Mouse (Mus musculus): ENCODE data around the gene Itgax. TPM values are rescaled to one million over a fixed set of nuclear protein-coding genes. Genes with fewer than 3 reads are reported as not detected.
"Not testable (repeated sequence)": the region's sequence is repeated elsewhere in the genome, so short reads cannot be mapped to it uniquely, and the experiment has no call there.

Gene Itgax
- polyA plus RNA-seq, 1 experiment from 2014 or later = 0.07 TPM

DNA sequence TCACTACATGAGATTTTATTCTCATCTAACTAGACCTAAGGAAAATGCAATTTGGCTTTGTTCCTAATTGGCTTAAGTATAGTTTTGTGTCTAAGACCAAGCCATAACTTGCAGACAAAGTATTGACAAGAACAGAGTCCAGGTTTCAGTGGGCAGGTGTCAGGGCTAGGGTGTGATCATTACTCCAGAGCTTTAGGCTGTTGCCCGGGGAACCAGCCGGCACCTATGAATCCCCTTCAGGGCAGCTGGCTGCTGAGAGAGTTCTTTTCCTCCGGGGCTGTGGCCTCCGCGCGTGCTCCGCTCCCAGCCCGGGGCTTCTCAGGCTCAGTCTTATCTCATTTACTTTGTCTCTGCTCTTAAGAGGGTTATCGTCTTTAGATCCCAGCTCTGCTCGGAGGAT lies 25.6 kb downstream of the Itgax start:
- H3K4me1 ChIP-seq (replicated peaks; ENCODE audit: insufficient read depth, low read length) = no peaks in the 10 kb centered on the region
- WGBS = 79% methylated on average over 10 of the region's 10 CpGs
- ATAC-seq (replicated peaks; ENCODE audit: low FRiP score, low read depth) = no peak
- no peak overlapping the region for H3K27ac ChIP-seq
- H3K36me3 ChIP-seq (ENCODE audit: insufficient read depth, low read length) = no peaks in the 10 kb centered on the region
- no peak overlapping the region for H3K4me3 ChIP-seq (replicated peaks; ENCODE audit: low read depth, low read length)
- no peak overlapping the region for H3K9ac ChIP-seq (ENCODE audit: low read depth, low read length)
- DNase-seq (ENCODE audit: low spot score) = no peak
- TF ChIP-seq CTCF (IDR thresholded peaks at IDR 0.05; ENCODE audit: low read depth) = no peak
- H3K27me3 ChIP-seq (ENCODE audit: insufficient read depth, low read length) = no peaks in the 10 kb centered on the region
- H3K4me2 ChIP-seq (ENCODE audit: low read length) = no peak overlapping the region
- no peaks in the 10 kb centered on the region for H3K9me3 ChIP-seq (replicated peaks; ENCODE audit: low read length)

DNA sequence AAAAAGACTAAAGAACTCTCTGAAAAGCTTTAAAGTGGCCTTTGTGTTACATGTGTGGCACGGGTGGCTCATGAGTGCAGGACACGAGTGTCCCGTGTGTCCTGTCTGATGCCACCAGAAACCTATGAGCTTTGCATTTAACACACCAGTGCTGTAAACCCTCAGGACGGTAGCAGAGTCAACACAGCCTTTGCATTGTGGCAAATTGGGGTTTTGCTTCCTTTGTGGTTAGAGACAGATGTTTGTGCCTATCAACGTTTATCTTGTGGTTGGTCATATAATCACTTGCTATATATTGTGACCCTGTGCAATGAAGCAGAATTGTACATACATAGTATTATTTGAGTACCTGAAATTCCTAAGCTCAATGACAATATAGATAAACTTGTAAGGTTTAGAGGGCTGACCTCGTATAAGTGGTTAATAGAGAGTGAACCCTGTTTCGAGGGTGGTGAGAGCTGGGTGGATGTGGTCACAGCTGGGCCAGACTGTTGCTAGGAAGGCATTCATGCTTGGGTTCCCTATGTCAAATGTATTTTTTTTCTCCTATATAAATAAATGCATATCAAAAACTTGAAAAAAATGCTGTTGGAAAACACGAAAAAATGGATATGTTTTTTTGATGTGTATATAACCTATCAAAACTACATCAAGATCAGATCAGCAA lies 29.5 kb downstream of the Itgax start:
- not testable (repeated sequence) for H3K4me1 ChIP-seq (replicated peaks; ENCODE audit: insufficient read depth, low read length); H3K4me3 ChIP-seq (replicated peaks; ENCODE audit: low read depth, low read length); DNase-seq (ENCODE audit: low spot score); H3K9me3 ChIP-seq (replicated peaks; ENCODE audit: low read length); H3K27ac ChIP-seq; ATAC-seq (replicated peaks; ENCODE audit: low FRiP score, low read depth); H3K4me2 ChIP-seq (ENCODE audit: low read length); H3K9ac ChIP-seq (ENCODE audit: low read depth, low read length); H3K36me3 ChIP-seq (ENCODE audit: insufficient read depth, low read length); H3K27me3 ChIP-seq (ENCODE audit: insufficient read depth, low read length)
- 65% methylated on average over 8 of the region's 8 CpGs for WGBS

DNA sequence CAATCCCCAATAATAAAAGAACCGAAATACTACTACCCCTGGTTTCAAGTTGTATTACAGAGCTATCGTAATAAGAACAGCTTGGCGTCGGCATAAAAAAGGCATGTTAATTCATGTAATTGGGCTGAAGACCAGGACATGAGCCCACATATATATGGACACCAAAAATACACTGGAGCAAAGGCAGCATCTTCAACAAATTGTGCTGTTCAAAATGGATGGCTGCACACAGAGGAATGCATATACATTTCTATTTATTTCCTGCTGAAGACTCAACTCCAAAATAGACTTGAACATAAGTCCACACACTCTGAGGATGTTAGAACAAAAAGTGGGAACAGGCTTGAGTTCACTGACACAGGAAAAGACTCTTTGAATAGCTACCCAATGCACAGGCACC lies 34.7 kb downstream of the Itgax start:
- 94% methylated on average over 4 of the region's 4 CpGs for WGBS
- ATAC-seq (replicated peaks; ENCODE audit: low FRiP score, low read depth) = no peak

DNA sequence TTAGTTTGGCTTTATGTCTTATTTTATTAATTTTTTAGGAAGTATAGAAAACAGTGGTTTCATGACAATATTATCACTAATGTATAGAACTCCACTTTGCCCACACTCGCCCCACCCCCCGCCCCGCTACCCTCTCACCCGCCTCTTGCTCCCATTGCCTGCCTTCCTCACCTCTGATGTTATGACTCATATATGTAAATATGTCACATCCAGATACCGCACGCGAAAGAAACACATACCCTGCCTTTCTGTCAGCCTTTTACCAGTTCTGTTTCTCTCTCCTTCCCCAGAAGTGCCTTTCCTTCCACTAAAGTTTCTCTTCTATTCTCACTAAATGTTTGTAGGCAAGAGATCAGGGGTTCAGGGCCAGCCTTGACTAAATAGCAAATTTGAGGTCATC lies 37.0 kb downstream of the Itgax start:
- H3K9me3 ChIP-seq (replicated peaks; ENCODE audit: low read length) = no peaks in the 10 kb centered on the region
- ATAC-seq (replicated peaks; ENCODE audit: low FRiP score, low read depth) (no peak), DNase-seq (ENCODE audit: low spot score) (no peak)
- 84% methylated on average over 7 of the region's 7 CpGs for WGBS
- H3K4me2 ChIP-seq (ENCODE audit: low read length) = no peak overlapping the region
- no peaks in the 10 kb centered on the region for H3K27me3 ChIP-seq (ENCODE audit: insufficient read depth, low read length)
- TF ChIP-seq CTCF (IDR thresholded peaks at IDR 0.05; ENCODE audit: low read depth) = no peak
- no peak overlapping the region for H3K4me3 ChIP-seq (replicated peaks; ENCODE audit: low read depth, low read length)
- no peak overlapping the region for H3K27ac ChIP-seq
- no peaks in the 10 kb centered on the region for H3K4me1 ChIP-seq (replicated peaks; ENCODE audit: insufficient read depth, low read length)
- no peak overlapping the region for H3K9ac ChIP-seq (ENCODE audit: low read depth, low read length)
- no peaks in the 10 kb centered on the region for H3K36me3 ChIP-seq (ENCODE audit: insufficient read depth, low read length)

More for the DNA sequence above, 34.7 kb downstream of the Itgax start:
- TF ChIP-seq CTCF (IDR thresholded peaks at IDR 0.05; ENCODE audit: low read depth) = no peak
- Histone ChIP-seq H3K36me3 (ENCODE audit: insufficient read depth, low read length) (no peaks in the 10 kb centered on the region), H3K4me3 (replicated peaks; ENCODE audit: low read depth, low read length) (no peak overlapping the region), H3K9me3 (replicated peaks; ENCODE audit: low read length) (no peaks in the 10 kb centered on the region), H3K9ac (ENCODE audit: low read depth, low read length) (no peak overlapping the region), H3K27me3 (ENCODE audit: insufficient read depth, low read length) (no peaks in the 10 kb centered on the region), H3K4me1 (replicated peaks; ENCODE audit: insufficient read depth, low read length) (no peaks in the 10 kb centered on the region), H3K4me2 (ENCODE audit: low read length) (no peak overlapping the region), H3K27ac (no peak overlapping the region)
- DNase-seq (ENCODE audit: low spot score) = no peak

DNA sequence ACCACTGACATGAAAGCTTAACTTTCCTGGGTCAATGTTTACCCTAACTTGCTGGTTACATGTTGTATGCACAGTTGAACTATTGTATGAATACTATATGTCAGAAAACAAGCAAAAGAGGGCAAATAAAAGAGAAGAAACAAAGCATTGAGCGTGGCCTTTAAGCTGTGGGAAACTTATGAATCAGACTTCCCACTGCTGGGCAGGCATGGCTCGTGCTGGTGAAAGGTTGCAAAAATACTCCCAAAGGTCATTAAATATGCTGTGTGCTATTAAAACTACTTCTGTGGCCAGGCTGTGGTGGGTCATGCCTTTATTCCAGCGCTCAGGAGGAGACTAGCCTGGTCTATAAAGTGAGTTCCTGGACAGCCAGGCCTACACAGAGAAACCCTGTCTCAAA lies 40.6 kb downstream of the Itgax start:
- H3K36me3 ChIP-seq (ENCODE audit: insufficient read depth, low read length) = no peaks in the 10 kb centered on the region
- no peaks in the 10 kb centered on the region for H3K4me1 ChIP-seq (replicated peaks; ENCODE audit: insufficient read depth, low read length)
- DNase-seq (ENCODE audit: low spot score) (no peak), ATAC-seq (replicated peaks; ENCODE audit: low FRiP score, low read depth) (no peak)
- H3K4me2 ChIP-seq (ENCODE audit: low read length) = no peak overlapping the region
- WGBS = 82% methylated on average over 3 of the region's 3 CpGs
- no peak for TF ChIP-seq CTCF (IDR thresholded peaks at IDR 0.05; ENCODE audit: low read depth)
- H3K9me3 ChIP-seq (replicated peaks; ENCODE audit: low read length) = no peaks in the 10 kb centered on the region
- no peaks in the 10 kb centered on the region for H3K27me3 ChIP-seq (ENCODE audit: insufficient read depth, low read length)
- no peak overlapping the region for H3K9ac ChIP-seq (ENCODE audit: low read depth, low read length)
- H3K27ac ChIP-seq = no peak overlapping the region
- H3K4me3 ChIP-seq (replicated peaks; ENCODE audit: low read depth, low read length) = no peak overlapping the region

DNA sequence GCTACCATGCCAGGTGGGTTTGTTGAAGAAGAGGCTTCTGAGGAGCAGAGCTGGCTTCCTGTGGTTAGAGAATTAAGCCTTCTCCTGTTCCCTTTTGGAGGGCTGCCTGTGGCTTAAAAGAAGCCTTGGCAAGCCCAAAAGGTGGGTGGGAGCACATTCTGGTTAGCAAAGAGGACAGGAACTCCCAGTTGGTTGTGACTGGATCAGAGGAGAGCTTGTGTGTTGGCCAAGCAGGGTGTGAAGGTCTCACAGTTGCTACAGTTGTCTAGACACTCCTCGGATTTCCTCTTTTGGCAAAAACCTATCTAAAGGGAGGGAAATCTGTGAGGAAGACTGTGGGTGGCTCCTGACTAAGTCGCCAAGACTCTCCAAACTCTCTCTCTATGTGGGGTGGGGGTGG lies 49.0 kb downstream of the Itgax start:
- no peaks in the 10 kb centered on the region for H3K9me3 ChIP-seq (replicated peaks; ENCODE audit: low read length)
- WGBS = 67% methylated on average over 2 of the region's 2 CpGs

DNA sequence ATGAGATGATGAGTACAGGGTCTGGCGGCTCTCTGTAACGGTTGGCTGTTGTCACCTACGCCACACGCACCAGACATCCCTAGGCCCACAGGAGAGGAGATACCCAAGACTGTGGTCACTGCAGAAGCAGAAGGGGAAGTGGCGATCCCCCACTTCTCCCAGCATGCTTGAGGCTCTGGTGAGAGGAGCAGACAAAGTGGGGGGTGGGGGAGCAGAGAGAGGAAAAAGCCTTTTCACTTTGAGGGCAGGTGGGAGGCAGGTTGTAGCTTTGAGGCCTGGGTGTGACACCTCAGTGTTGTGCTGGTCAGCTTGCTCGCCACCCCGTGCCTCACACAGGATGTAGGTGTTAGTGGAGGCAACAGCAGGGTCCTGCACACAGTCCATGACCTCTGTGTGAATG lies 50.8 kb downstream of the Itgax start:
- no peaks in the 10 kb centered on the region for H3K27me3 ChIP-seq (ENCODE audit: insufficient read depth, low read length)
- DNase-seq (ENCODE audit: low spot score) = no peak
- no peak for ATAC-seq (replicated peaks; ENCODE audit: low FRiP score, low read depth)
- H3K9ac ChIP-seq (ENCODE audit: low read depth, low read length) = no peak overlapping the region
- H3K4me3 ChIP-seq (replicated peaks; ENCODE audit: low read depth, low read length) = no peak overlapping the region
- no peak overlapping the region for H3K4me2 ChIP-seq (ENCODE audit: low read length)
- no peaks in the 10 kb centered on the region for H3K4me1 ChIP-seq (replicated peaks; ENCODE audit: insufficient read depth, low read length)
- TF ChIP-seq CTCF (IDR thresholded peaks at IDR 0.05; ENCODE audit: low read depth) = no peak
- no peak overlapping the region for H3K27ac ChIP-seq
- no peaks in the 10 kb centered on the region for H3K9me3 ChIP-seq (replicated peaks; ENCODE audit: low read length)
- H3K36me3 ChIP-seq (ENCODE audit: insufficient read depth, low read length) = no peaks in the 10 kb centered on the region
- WGBS = 72% methylated on average over 7 of the region's 7 CpGs

More for the DNA sequence above, 49.0 kb downstream of the Itgax start:
- Histone ChIP-seq H3K4me2 (ENCODE audit: low read length) (no peak overlapping the region), H3K27ac (no peak overlapping the region), H3K9ac (ENCODE audit: low read depth, low read length) (no peak overlapping the region), H3K27me3 (ENCODE audit: insufficient read depth, low read length) (no peaks in the 10 kb centered on the region), H3K4me1 (replicated peaks; ENCODE audit: insufficient read depth, low read length) (no peaks in the 10 kb centered on the region), H3K4me3 (replicated peaks; ENCODE audit: low read depth, low read length) (no peak overlapping the region), H3K36me3 (ENCODE audit: insufficient read depth, low read length) (no peaks in the 10 kb centered on the region)
- DNase-seq (ENCODE audit: low spot score) (no peak), ATAC-seq (replicated peaks; ENCODE audit: low FRiP score, low read depth) (no peak)
- no peak for TF ChIP-seq CTCF (IDR thresholded peaks at IDR 0.05; ENCODE audit: low read depth)

Data from kidney, postnatal 0 days (tissue).